Mouse (Mus musculus) embryonic facial prominence, embryonic 13.5 days (tissue): ENCODE measurements around the gene Dclre1a. TPM values are rescaled to one million over a fixed set of nuclear protein-coding genes. Genes with fewer than 3 reads are reported as not detected.

Experiments
- ATAC-seq: fragments of 200-750 bp; cut with Nextera tagmentation; 2 replicates; pipeline ENCODE4 v1.8.0; 2017; ENCODE audit warnings: low read depth; ENCODE audit not compliant: insufficient number of reproducible peaks, insufficient read depth, low FRiP score, low TSS enrichment
- H3K27ac ChIP-seq: fragments of 300-500 bp; sonication (generic); 2 replicates; pipeline ENCODE4 v1.5.1; 2015; ENCODE audit warnings: moderate library complexity, mild to moderate bottlenecking, inconsistent platforms
- H3K27me3 ChIP-seq: fragments of 300-500 bp; sonication (generic); 2 replicates; pipeline ENCODE4 v1.6.1; 2015; ENCODE audit warnings: mild to moderate bottlenecking, inconsistent platforms
- H3K36me3 ChIP-seq: fragments of 300-500 bp; sonication (generic); 2 replicates; pipeline ENCODE4 v1.6.1; 2015; ENCODE audit warnings: mild to moderate bottlenecking, inconsistent platforms
- H3K4me1 ChIP-seq: fragments of 300-500 bp; sonication (generic); 2 replicates; pipeline ENCODE4 v1.6.1; 2015; ENCODE audit warnings: inconsistent platforms
- H3K4me2 ChIP-seq: fragments of 300-500 bp; sonication (generic); 2 replicates; pipeline ENCODE4 v1.6.1; 2015; ENCODE audit warnings: moderate library complexity, mild to moderate bottlenecking, inconsistent platforms
- H3K4me3 ChIP-seq: fragments of 300-500 bp; sonication (generic); 2 replicates; pipeline ENCODE4 v1.5.1; 2015; ENCODE audit warnings: mild to moderate bottlenecking, inconsistent platforms
- H3K9ac ChIP-seq: fragments of 300-500 bp; sonication (generic); 2 replicates; pipeline ENCODE4 v1.6.1; 2015; ENCODE audit warnings: mild to moderate bottlenecking, inconsistent platforms
- H3K9me3 ChIP-seq: fragments of 300-500 bp; sonication (generic); 2 replicates; pipeline ENCODE4 v1.6.1; 2016; ENCODE audit warnings: inconsistent platforms
- WGBS: fragments of 180-500 bp; shearing (Covaris S2); methylation state at CpG from one replicate; pipeline ENCODE4 v1.1.7; 2015; ENCODE audit warnings: mixed read lengths; 5-methylcytosine and 5-hydroxymethylcytosine counted together
- polyA plus RNA-seq: library from polyadenylated mRNA; unstranded; fragments of >200 nt; fragmentation: Nextera tagmentation; extraction: Ambion mirVana; gene quantifications from 2 replicates; pipeline ENCODE4 v1.2.1, GENCODE M21; 2015

The Dclre1a gene
- 23.2 and 24.6 TPM in 2 replicates for polyA plus RNA-seq

DNA sequence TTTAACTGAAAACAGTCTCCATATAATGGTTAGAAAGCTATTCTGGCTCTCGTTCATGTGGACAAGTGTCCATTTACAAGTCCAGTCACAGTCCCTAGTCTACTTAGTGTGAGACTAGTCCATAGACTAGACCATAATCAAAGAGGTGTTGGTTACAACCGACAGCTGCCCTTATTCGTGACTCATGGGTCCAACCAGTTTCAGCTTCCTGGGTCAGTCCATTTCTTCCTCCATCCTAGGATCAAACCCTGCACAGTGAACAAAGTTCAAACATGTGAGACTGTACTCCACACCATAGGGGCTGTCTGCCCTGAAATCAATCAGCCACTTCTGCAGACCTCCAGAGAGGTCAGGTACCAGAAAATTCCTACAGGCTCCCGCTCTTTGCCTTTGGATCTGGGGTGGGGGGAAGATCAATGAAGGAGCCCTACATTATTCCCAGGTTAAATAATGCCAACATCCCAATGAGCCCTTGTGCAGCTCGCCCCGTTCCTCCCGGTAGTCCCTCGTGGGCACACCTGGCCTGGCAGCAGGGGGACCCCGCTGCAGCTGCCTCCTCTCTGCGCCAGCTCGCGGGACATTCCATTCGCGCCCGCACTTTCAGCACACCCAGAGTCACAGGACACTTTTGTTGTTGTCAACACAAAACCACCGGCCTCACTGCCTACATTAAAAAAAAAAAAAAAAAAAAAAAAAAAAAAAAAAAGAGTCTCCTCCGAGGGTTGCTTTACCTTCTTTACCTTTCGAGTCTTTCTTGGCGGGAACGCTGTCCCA, at the start of gene Dclre1a:
Dclre1a (minus strand) TSS at position 767 of the 774 bp plus-strand sequence.
- Histone ChIP-seq H3K4me1 (peaks cover 17% of the 10 kb centered on the region), H3K9me3 (no peaks in the 10 kb centered on the region), H3K27ac (peak within 1 kb of the TSS; percentile 99), H3K4me3 (peak within 1 kb of the TSS; percentile 87), H3K27me3 (no peaks in the 10 kb centered on the region), H3K9ac (peak within 1 kb of the TSS; percentile 97), H3K36me3 (peaks cover 37% of the 10 kb centered on the region), H3K4me2 (peak within 1 kb of the TSS; percentile 76)
- 8% methylated on average over 20 of the region's 20 CpGs for WGBS
- ATAC-seq: peak; percentile 50; the same call in 1 of the 2 replicates

DNA sequence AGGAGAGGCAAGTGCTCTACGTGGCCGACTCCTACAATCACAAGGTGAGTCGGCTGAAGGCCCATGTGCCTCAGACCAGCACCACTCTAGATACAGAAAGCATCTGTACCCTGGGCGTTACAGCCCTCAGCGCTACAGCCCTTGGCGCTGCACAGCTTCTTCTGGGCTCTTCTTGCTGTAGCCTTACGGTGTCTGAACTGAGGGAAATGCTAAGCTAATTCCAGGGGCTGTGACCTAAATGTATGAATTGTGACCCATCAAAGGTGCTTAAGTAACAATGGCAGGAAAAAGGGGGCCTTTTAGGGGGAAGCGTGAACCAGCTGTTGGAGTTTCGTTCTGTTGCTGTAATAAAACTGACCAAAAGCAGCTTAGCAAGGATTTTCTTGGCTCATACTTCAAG, 44.5 kb upstream of the Dclre1a start:
- Histone ChIP-seq H3K9ac (no peak overlapping the region), H3K27ac (no peak overlapping the region), H3K4me2 (no peak overlapping the region), H3K36me3 (peaks cover 86% of the 10 kb centered on the region), H3K4me3 (no peak overlapping the region), H3K27me3 (no peaks in the 10 kb centered on the region), H3K9me3 (no peaks in the 10 kb centered on the region), H3K4me1 (no peaks in the 10 kb centered on the region)
- ATAC-seq: no peak
- 93% methylated on average over 9 of the region's 9 CpGs for WGBS

DNA sequence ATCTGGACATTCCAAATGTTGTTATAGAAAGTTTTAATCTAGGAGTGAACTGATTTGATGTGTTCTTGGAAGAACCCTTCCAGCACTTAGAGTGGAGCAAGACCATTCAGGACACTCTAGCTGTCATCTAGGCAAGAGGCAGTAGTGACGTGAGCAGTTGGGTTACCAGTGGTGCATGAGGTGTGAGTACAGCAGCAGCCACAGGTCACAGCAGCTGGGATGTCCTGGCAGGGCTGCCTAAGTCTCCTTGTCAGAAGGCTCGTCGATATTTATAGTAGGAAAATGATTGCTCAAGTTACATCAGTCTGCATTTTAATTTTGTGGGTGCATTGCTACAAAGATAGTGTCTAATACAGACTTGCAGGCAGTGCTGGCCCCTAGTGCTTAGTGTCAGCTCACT, 42.2 kb upstream of the Dclre1a start:
- no peak overlapping the region for H3K4me3 ChIP-seq
- H3K27ac ChIP-seq: no peak overlapping the region
- 85% methylated on average over 3 of the region's 3 CpGs for WGBS
- H3K36me3 ChIP-seq: peaks cover 73% of the 10 kb centered on the region
- H3K4me2 ChIP-seq: no peak overlapping the region
- no peaks in the 10 kb centered on the region for H3K9me3 ChIP-seq
- H3K27me3 ChIP-seq: no peaks in the 10 kb centered on the region
- no peak overlapping the region for H3K9ac ChIP-seq
- no peak for ATAC-seq
- no peaks in the 10 kb centered on the region for H3K4me1 ChIP-seq

DNA sequence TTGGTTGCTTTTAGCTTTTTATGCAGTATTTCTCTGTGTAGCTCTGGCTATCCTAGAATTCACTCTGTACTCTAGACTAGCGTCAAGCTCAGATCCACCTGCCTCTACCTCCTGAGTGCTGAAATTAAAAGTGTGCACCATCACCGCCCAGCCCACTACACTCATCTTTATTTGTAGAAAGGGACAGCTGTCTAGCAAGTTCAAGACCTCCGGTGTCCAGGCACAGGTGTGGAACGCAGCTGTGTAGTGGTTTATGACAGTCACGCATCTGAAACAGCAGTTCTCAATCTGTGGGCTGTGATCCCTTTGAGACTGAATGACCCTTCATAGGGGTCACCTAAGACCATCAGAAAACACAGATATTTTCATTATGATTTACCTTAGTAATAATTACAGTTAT, 41.4 kb upstream of the Dclre1a start:
- Histone ChIP-seq H3K36me3 (peaks cover 66% of the 10 kb centered on the region), H3K4me3 (no peak overlapping the region), H3K9me3 (no peaks in the 10 kb centered on the region), H3K27me3 (no peaks in the 10 kb centered on the region), H3K27ac (no peak overlapping the region), H3K4me1 (no peaks in the 10 kb centered on the region), H3K9ac (no peak overlapping the region), H3K4me2 (no peak overlapping the region)
- 94% methylated on average over 5 of the region's 5 CpGs for WGBS
- no peak for ATAC-seq

DNA sequence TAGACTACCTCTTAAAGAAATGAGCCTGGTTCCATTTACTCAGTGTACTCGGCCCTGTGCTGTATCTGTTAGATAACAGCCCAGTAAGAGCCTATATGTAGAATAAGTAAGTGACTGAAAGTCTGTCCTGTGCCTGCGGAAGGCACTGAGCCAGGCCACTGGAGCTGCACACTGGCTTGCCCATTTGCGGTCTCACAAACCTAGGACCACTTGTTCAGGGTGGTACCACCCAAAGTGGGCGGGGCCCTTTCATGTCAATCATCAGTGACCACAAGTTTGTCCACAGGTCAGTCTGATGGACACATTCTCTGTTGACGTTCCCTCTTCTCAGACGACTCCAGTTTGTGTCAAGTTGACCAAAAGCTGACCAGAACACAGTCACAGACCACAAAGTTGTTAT, 41.0 kb upstream of the Dclre1a start:
- WGBS: 86% methylated on average over 6 of the region's 6 CpGs
- H3K4me3 ChIP-seq: no peak overlapping the region
- no peaks in the 10 kb centered on the region for H3K9me3 ChIP-seq
- H3K36me3 ChIP-seq: peaks cover 68% of the 10 kb centered on the region
- no peaks in the 10 kb centered on the region for H3K27me3 ChIP-seq
- ATAC-seq: no peak
- H3K4me1 ChIP-seq: no peaks in the 10 kb centered on the region
- no peak overlapping the region for H3K4me2 ChIP-seq
- H3K9ac ChIP-seq: no peak overlapping the region
- no peak overlapping the region for H3K27ac ChIP-seq

DNA sequence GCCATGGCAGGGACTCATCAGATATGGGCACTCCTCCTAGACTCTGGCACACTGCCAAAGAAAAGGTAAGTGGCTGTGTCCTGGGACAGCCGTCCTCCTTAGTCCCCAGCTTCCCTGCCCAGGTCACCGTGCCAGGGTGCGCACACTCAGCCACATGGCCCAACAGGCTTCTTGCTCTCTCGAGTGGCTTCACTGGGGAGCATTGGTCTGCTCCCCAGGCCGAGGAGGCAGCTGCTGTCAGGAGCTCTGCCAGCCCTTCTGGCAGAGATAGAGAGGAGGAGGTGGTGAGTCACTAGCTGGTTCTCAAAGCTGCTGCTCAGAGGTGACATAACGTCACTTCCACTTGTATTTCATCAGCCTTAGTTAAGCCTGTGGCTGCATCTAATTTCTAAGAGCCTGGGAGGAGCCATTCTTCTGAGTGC, 40.2 kb upstream of the Dclre1a start:
- Histone ChIP-seq H3K36me3 (peaks cover 67% of the 10 kb centered on the region), H3K27me3 (no peaks in the 10 kb centered on the region), H3K9me3 (no peaks in the 10 kb centered on the region), H3K9ac (no peak overlapping the region), H3K27ac (no peak overlapping the region), H3K4me3 (no peak overlapping the region), H3K4me2 (no peak overlapping the region), H3K4me1 (no peaks in the 10 kb centered on the region)
- WGBS: 82% methylated on average over 6 of the region's 6 CpGs
- ATAC-seq: no peak

DNA sequence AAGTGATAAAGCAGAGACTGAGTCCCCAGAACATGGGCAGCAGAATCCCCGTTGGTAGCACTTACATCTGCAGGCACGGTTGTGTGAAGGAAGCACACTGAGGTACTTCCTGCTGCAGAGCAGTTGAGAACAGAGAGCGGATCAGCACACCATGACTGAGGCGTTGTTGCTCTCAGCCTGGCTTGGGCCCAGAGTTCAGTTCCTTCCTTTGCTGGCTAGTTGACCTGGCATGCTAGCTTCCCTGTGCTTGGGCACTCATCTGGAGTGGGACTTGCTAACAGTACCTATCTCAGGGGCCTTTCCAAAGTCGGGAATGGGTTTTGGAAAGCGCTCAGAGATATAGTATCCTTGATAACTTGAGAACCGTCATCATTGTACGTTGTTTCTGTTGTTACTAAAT, 38.3 kb upstream of the Dclre1a start:
- H3K36me3 ChIP-seq: peaks cover 61% of the 10 kb centered on the region
- no peaks in the 10 kb centered on the region for H3K27me3 ChIP-seq
- H3K9me3 ChIP-seq: no peaks in the 10 kb centered on the region
- H3K4me2 ChIP-seq: no peak overlapping the region
- WGBS: 77% methylated on average over 8 of the region's 8 CpGs
- no peak for ATAC-seq
- no peak overlapping the region for H3K9ac ChIP-seq
- H3K4me3 ChIP-seq: no peak overlapping the region
- H3K27ac ChIP-seq: 0 out of 2 replicates have a peak overlapping the region, but pooled peaks have one; percentile 22
- H3K4me1 ChIP-seq: peaks cover 3% of the 10 kb centered on the region; the same call in 1 of the 2 replicates

DNA sequence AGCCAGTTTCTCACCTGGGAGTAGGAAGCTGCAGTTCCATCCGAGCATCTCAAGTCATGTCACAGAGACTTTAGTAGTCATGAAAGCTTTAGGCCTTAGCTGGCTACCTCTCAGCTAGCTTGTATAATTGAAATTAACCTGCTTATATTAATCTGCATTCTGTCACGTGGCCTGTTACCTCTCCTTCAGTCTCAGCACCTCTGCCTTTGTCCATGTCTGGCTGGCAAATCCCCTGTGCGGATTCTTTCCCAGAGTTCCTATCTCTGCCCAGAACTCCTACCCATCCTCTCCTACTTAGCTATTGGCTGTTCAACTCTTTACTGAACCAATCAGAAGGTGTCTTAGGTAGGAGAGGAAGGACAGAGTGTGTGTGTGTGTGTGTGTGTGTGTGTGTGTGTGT, 36.3 kb upstream of the Dclre1a start:
- ATAC-seq: no peak
- Histone ChIP-seq H3K4me2 (no peak overlapping the region), H3K9me3 (no peaks in the 10 kb centered on the region), H3K4me3 (no peak overlapping the region), H3K27me3 (no peaks in the 10 kb centered on the region), H3K4me1 (peaks cover 3% of the 10 kb centered on the region; the same call in 1 of the 2 replicates), H3K36me3 (peaks cover 42% of the 10 kb centered on the region), H3K27ac (no peak overlapping the region), H3K9ac (no peak overlapping the region)
- 87% methylated on average over 3 of the region's 3 CpGs for WGBS

DNA sequence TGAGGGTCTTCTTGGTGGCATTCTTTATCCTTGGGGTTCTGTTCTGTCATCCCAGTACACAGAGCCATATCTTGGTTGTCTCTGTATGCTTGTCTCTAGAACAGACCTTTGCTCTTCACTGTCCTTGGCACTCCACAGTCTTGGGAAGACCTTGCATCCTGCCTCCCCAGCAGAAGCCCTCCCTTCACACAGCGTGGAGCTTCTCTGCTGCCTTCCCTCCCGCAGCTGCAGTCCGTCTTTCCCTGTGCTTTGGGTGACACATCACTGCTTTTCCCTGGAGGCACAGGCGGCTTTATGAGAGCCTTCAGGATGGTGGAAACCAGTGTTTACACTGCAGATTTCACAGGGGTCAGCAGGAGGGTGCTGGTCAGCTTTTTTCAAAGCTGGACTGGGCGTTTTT, 35.8 kb upstream of the Dclre1a start:
- H3K36me3 ChIP-seq: peaks cover 37% of the 10 kb centered on the region

DNA sequence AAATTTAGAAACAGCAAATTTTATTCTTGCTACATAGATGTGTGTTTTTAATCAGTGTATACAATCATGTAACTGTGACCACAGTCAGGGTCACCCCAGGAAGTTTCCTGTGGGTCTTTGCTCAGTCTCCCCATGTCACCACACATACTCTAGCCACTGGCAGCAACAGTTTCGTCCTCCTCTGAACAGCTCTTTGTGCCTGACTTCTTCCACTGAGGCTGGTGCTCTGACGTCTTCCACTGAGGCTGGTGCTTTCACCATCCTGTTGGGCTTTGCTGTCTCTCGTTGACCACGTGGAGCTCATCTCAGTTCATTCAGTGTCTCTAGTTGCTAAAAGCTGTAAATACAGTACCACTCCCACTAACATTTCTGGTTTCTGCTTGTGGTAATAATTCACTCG, 34.0 kb upstream of the Dclre1a start:
- Histone ChIP-seq H3K27me3 (no peaks in the 10 kb centered on the region), H3K9me3 (no peaks in the 10 kb centered on the region), H3K9ac (no peak overlapping the region), H3K4me2 (no peak overlapping the region), H3K4me1 (peaks cover 3% of the 10 kb centered on the region; the same call in 1 of the 2 replicates), H3K36me3 (peaks cover 38% of the 10 kb centered on the region), H3K4me3 (no peak overlapping the region), H3K27ac (no peak overlapping the region)
- WGBS: 80% methylated on average over 5 of the region's 5 CpGs
- no peak for ATAC-seq

More for the DNA sequence above, 35.8 kb upstream of the Dclre1a start:
- H3K4me1 ChIP-seq: peaks cover 3% of the 10 kb centered on the region; the same call in 1 of the 2 replicates
- no peak for ATAC-seq
- no peak overlapping the region for H3K27ac ChIP-seq
- no peak overlapping the region for H3K4me3 ChIP-seq
- H3K4me2 ChIP-seq: no peak overlapping the region
- no peaks in the 10 kb centered on the region for H3K9me3 ChIP-seq
- no peaks in the 10 kb centered on the region for H3K27me3 ChIP-seq
- WGBS: 62% methylated on average over 5 of the region's 5 CpGs
- no peak overlapping the region for H3K9ac ChIP-seq

DNA sequence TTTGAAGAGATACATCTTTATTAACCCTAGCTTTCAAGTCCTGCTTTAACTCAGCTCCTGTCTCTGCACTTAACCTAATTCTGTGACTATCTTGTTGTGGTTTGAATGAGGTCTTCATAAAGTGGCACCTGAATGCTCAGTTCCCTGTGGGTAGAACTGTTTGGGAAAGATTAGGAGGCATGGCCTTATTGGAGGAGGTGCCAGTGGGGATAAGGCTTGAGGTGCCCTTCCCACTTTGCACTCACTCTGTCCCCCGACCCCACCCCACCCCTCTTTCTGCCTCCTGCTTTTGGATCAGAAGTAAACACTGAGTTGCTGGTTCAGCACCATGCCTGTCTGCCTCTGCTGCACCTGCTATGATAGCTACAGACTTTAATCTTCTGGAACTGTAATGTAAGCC, 29.8 kb upstream of the Dclre1a start:
- H3K4me2 ChIP-seq: no peak overlapping the region
- H3K4me3 ChIP-seq: no peak overlapping the region
- ATAC-seq: no peak
- 91% methylated on average over 1 of the region's 1 CpGs for WGBS
- peaks cover 3% of the 10 kb centered on the region; the same call in 1 of the 2 replicates for H3K4me1 ChIP-seq
- H3K27ac ChIP-seq: no peak overlapping the region
- peaks cover 31% of the 10 kb centered on the region for H3K36me3 ChIP-seq
- H3K9ac ChIP-seq: no peak overlapping the region
- no peaks in the 10 kb centered on the region for H3K9me3 ChIP-seq
- H3K27me3 ChIP-seq: no peaks in the 10 kb centered on the region

DNA sequence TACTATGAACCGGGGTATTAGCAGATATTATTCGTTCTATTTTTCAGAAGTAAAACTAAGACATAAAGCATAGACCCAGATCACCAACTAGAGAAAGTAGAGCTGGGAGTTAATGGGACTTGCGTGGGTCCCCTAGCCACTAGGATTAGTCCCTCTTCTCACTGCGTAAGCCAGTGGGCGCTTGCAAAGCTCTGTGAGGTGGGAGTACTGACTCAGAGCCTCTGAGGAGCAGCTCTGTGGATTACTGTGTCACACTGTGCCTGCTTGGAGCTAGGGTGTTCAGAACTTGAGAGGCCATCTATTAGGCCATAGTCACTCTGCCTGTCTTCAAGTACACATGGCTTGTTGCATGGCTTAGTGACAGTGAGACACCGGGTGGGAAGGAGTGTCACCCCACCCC, 25.2 kb upstream of the Dclre1a start:
- Histone ChIP-seq H3K9me3 (no peaks in the 10 kb centered on the region), H3K27me3 (no peaks in the 10 kb centered on the region), H3K27ac (no peak overlapping the region), H3K4me3 (no peak overlapping the region), H3K36me3 (peaks cover 40% of the 10 kb centered on the region), H3K4me2 (no peak overlapping the region), H3K9ac (no peak overlapping the region), H3K4me1 (no peaks in the 10 kb centered on the region)
- WGBS: 93% methylated on average over 6 of the region's 6 CpGs
- no peak for ATAC-seq
